8 mouse cellular contexts compared by ENCODE assay signal in the genomic region with DNA sequence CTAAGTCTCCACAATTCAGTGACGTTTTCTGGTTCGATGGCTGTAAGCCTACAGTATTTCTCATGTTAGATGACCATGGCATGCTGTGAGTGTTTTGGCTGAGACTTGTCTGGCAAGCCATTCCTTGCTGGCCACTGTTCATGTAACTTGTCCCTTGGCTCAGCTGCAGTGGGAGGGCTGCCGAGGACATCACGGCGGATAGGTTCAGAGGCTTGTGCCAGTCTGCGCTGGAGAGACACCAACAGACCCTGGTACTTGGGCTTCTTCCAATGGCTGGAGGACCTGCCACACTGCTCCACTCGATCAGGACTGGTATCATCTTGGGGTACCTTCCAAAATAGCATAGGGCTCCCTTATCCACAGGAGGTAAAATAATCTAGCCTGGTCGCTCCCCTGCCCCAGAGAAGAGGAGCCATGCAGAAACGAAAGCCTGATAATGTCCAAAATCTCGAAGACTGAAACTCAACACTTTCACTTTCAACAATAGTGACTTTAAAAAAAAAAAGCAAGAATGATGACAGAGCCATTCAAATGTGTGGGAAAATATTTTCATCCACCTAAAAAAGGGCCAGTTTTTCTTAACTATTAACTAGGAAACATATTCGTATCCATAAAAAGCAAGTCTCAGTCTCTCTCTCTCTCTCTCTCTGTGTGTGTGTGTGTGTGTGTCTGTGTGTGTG. TPM values are rescaled to one million over a fixed set of nuclear protein-coding genes. Genes with fewer than 3 reads are reported as not detected.
DNase-seq lines count a peak whose midpoint lies in the region; ATAC-seq lines count a peak whose summit lies in the region.

No protein-coding gene starts in this region.

- peak; percentile 37 to 50 for DNase-seq in kidney, adult 8-10 months
- no peak for DNase-seq in kidney, postnatal 10 days
- DNase-seq in cerebellum, adult 11-12 months = peak; percentile 86
- peak; percentile 77 to 82 for DNase-seq in heart, postnatal 14 days
- no peak for DNase-seq in thymus, postnatal 25 days
- DNase-seq in frontal cortex, postnatal 14 days (ENCODE audit: low spot score in 2 of 2) = no peak
- DNase-seq in thymus, postnatal 4 days = no peak

- ATAC-seq in activated CD4-positive, CD25-positive, alpha-beta regulatory T cell, adult 4 months = peak; percentile 38

- intact Hi-C loops in heart, postnatal 14 days (cut with DNase I) = loop anchor here (2.0 to 10.0 kb wide), 2 partner anchors 46 to 308 kb away; no protein-coding TSS in a partner anchor

RNA-seq across cellular contexts. Expression of gene Dcps, which starts 12.7 kb away (rescaled TPM):
- polyA plus RNA-seq in activated CD4-positive, CD25-positive, alpha-beta regulatory T cell, adult 4 months (2017; shearing (Covaris generic)) = 10 to 100 TPM; 84.9 to 98.4 TPM
- 10 to 100 TPM; 14.2 to 17.1 TPM for total RNA-seq in heart, postnatal 14 days (2021)

RNA-seq across cellular contexts. Expression of gene Srpr, which starts 36.8 kb away (rescaled TPM):
- 10 to 100 TPM; 78.4 to 78.9 TPM for polyA plus RNA-seq in activated CD4-positive, CD25-positive, alpha-beta regulatory T cell, adult 4 months (2017; shearing (Covaris generic))
- 10 to 100 TPM; 85.0 to 90.5 TPM for total RNA-seq in heart, postnatal 14 days (2021)

RNA-seq across cellular contexts. Expression of gene Tirap, which starts 36.9 kb away (rescaled TPM):
- 1 to 10 TPM; 5.5 to 6.4 TPM for polyA plus RNA-seq in activated CD4-positive, CD25-positive, alpha-beta regulatory T cell, adult 4 months (2017; shearing (Covaris generic))
- 1 to 10 TPM; 6.3 to 6.5 TPM for total RNA-seq in heart, postnatal 14 days (2021)

RNA-seq across cellular contexts. Expression of gene St3gal4, which starts 44.1 kb away (rescaled TPM):
- polyA plus RNA-seq in activated CD4-positive, CD25-positive, alpha-beta regulatory T cell, adult 4 months (2017; shearing (Covaris generic)) = 10 to 100 TPM; 12.0 to 21.5 TPM
- total RNA-seq in heart, postnatal 14 days (2021) = 10 to 100 TPM; 36.2 to 38.3 TPM

RNA-seq across cellular contexts. Expression of gene Foxred1, which starts 47.7 kb away (rescaled TPM):
- 10 to 100 TPM; 22.8 to 24.7 TPM for polyA plus RNA-seq in activated CD4-positive, CD25-positive, alpha-beta regulatory T cell, adult 4 months (2017; shearing (Covaris generic))
- total RNA-seq in heart, postnatal 14 days (2021) = 10 to 100 TPM; 94.8 to 97.1 TPM

Comparison
In these comparisons a context has a peak if more than half of its experiments do, and no peak if none do; other contexts are left out.
1. DNase-seq: peak in kidney, adult 8-10 months (2 of 2), cerebellum, adult 11-12 months (single experiment) and heart, postnatal 14 days (2 of 2); none in kidney, postnatal 10 days (single experiment), thymus, postnatal 25 days (single experiment), frontal cortex, postnatal 14 days (0 of 2) and thymus, postnatal 4 days (single experiment).